Mouse (Mus musculus) myocyte (in vitro differentiated cells): ENCODE data around the gene P2ry4. TPM values are rescaled to one million over a fixed set of nuclear protein-coding genes. Genes with fewer than 3 reads are reported as not detected.

ENCODE experiments used
- H3K27me3 ChIP-seq: one replicate; pipeline ENCODE4 v1.6.1; 2011; ENCODE audit not compliant: control insufficient read depth, insufficient read depth, insufficient read length
- H3K36me3 ChIP-seq: one replicate; pipeline ENCODE4 v1.6.1; 2011; ENCODE audit not compliant: control insufficient read depth, insufficient read depth
- H3K4me2 ChIP-seq: one replicate; pipeline ENCODE4 v1.6.1; 2011; ENCODE audit warnings: low read depth, control low read depth
- H3K4me3 ChIP-seq: one replicate; pipeline ENCODE4 v1.5.1; 2011; ENCODE audit warnings: mild to moderate bottlenecking, control low read depth, moderate library complexity
- H3K79me2 ChIP-seq: one replicate; pipeline ENCODE4 v1.6.1; 2011; ENCODE audit not compliant: control insufficient read depth, insufficient read depth
- H3ac ChIP-seq: one replicate; pipeline ENCODE4 v1.6.1; 2011; ENCODE audit not compliant: control insufficient read depth, insufficient read length
- CEBPB ChIP-seq: IDR thresholded peaks from 2 replicates; pipeline ENCODE4 v1.6.1; 2011; ENCODE audit warnings: mild to moderate bottlenecking, moderate library complexity; ENCODE audit not compliant: poor library complexity, insufficient read depth, severe bottlenecking
- E2F4 ChIP-seq: IDR thresholded peaks from one replicate; pipeline ENCODE4 v1.6.1; 2011; ENCODE audit warnings: mild to moderate bottlenecking, control low read depth, moderate library complexity; ENCODE audit not compliant: insufficient read depth
- MAX ChIP-seq: IDR thresholded peaks from one replicate; pipeline ENCODE4 v1.6.1; 2011; ENCODE audit warnings: low read depth, mild to moderate bottlenecking, control low read depth
- MYOD1 ChIP-seq, 3 experiments: IDR thresholded peaks; one replicate each; pipeline ENCODE4 v1.6.1; 2011; ENCODE audit warnings: control low read depth in 2 of 3, low read depth in 2 of 3, mild to moderate bottlenecking in 2 of 3, moderate library complexity in 1 of 3; ENCODE audit not compliant: insufficient read length in 2 of 3, control insufficient read depth in 1 of 3
- MYOG ChIP-seq, 3 experiments: IDR thresholded peaks; one replicate each; pipeline ENCODE4 v1.6.1; 2011; ENCODE audit warnings: control low read depth in 2 of 3, low read depth in 2 of 3, mild to moderate bottlenecking in 2 of 3; ENCODE audit not compliant: insufficient read length in 2 of 3, control insufficient read depth in 1 of 3, insufficient read depth in 1 of 3
- POLR2A ChIP-seq: IDR thresholded peaks from one replicate; pipeline ENCODE4 v1.6.1; 2011; ENCODE audit warnings: low read depth, mild to moderate bottlenecking, control low read depth, moderate library complexity; ENCODE audit not compliant: insufficient read length
- POLR2AphosphoS2 ChIP-seq: IDR thresholded peaks from one replicate; pipeline ENCODE4 v1.6.1; 2011; ENCODE audit warnings: low read depth, control low read depth; ENCODE audit not compliant: insufficient read length
- REST ChIP-seq: IDR thresholded peaks from one replicate; pipeline ENCODE4 v1.6.1; 2011; ENCODE audit warnings: mild to moderate bottlenecking, control low read depth, moderate library complexity; ENCODE audit not compliant: insufficient read depth, insufficient read length
- SRF ChIP-seq: IDR thresholded peaks from one replicate; pipeline ENCODE4 v1.6.1; 2011; ENCODE audit warnings: low read depth; ENCODE audit not compliant: control insufficient read depth, insufficient read length
- TCF12 ChIP-seq: IDR thresholded peaks from one replicate; pipeline ENCODE4 v1.6.1; 2011; ENCODE audit warnings: mild to moderate bottlenecking, control low read depth; ENCODE audit not compliant: poor library complexity, insufficient read depth, severe bottlenecking
- TCF3 ChIP-seq: IDR thresholded peaks from one replicate; pipeline ENCODE4 v1.6.1; 2011; ENCODE audit warnings: low read depth, control low read depth; ENCODE audit not compliant: insufficient read length
- USF1 ChIP-seq: IDR thresholded peaks from one replicate; pipeline ENCODE4 v1.6.1; 2011; ENCODE audit warnings: low read depth, mild to moderate bottlenecking, control low read depth, moderate library complexity
- polyA plus RNA-seq: library from polyadenylated mRNA; unstranded; fragments of >200 nt; fragmentation: generic; extraction: Trizol; gene quantifications from one replicate; pipeline ENCODE4 v1.2.1, GENCODE M21; 2012; ENCODE audit warnings: missing spikeins

Gene P2ry4
- polyA plus RNA-seq, 1 experiment = not detected

DNA sequence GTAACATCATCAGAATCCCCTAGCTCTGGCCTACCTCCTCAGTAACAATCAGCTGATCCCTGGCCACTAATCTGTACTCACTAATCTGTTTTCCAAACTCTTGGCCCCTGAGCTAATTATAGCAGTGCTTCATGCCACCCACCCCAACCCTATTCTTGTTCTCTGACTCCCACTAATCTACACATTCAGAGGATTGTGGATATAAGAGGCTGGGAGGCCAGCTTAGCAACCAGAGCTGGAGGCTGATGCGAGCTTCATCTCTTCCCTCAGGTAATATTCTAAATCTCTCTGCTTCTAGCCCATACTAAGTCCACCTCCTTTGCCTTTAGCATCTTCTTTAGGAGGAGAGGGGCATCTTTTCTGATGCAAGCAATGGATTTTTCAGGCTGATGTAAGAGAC lies 10.6 kb upstream of the P2ry4 start, which contains the start of gene Arr3:
Arr3 (plus strand) TSS at position 184 of the 400 bp plus-strand sequence.
- Histone ChIP-seq H3K4me2 (no peak within 1 kb of the TSS), H3K4me3 (no peak within 1 kb of the TSS), H3ac (no peak within 1 kb of the TSS), H3K27me3 (no peaks in the 10 kb centered on the region), H3K36me3 (no peaks in the 10 kb centered on the region), H3K79me2 (no peaks in the 10 kb centered on the region)
- no peak for TF ChIP-seq E2F4
- no peak for TF ChIP-seq MYOD1 (IDR thresholded peaks at IDR 0.05; ENCODE audit: control insufficient read depth in 1 of 3, insufficient read length in 2 of 3, low read depth in 2 of 3)
- no peak for TF ChIP-seq SRF
- no peak for TF ChIP-seq REST
- TF ChIP-seq POLR2A = no peak
- no peak for TF ChIP-seq MYOG (IDR thresholded peaks at IDR 0.05; ENCODE audit: control insufficient read depth in 1 of 3, insufficient read depth in 1 of 3, insufficient read length in 2 of 3, low read depth in 2 of 3)

DNA sequence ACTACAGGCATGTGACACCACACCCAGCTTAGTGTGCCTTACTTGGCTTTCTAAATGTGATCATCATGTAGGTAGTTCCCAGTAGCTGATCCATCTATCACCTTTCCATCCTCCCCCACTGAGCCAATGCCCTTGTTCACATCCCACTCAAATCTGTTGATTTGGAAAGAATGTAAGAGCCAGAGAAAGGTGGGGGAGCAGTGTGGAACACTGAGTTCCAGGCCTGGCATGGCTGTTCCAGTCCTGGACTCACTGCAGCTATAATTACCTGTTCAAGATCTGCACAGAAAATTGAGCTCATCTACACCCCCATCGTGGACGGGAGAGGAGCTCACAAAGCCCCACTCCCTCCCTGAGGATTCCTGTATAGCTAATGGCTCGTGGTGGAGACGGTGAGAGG lies 5.1 kb upstream of the P2ry4 start:
- TF ChIP-seq TCF12 (no peak), CEBPB (no peak), MYOD1 (IDR thresholded peaks at IDR 0.05; ENCODE audit: control insufficient read depth in 1 of 3, insufficient read length in 2 of 3, low read depth in 2 of 3) (no peak), POLR2AphosphoS2 (no peak), TCF3 (no peak), POLR2A (no peak), USF1 (no peak), E2F4 (no peak)
- H3ac ChIP-seq = no peak overlapping the region

DNA sequence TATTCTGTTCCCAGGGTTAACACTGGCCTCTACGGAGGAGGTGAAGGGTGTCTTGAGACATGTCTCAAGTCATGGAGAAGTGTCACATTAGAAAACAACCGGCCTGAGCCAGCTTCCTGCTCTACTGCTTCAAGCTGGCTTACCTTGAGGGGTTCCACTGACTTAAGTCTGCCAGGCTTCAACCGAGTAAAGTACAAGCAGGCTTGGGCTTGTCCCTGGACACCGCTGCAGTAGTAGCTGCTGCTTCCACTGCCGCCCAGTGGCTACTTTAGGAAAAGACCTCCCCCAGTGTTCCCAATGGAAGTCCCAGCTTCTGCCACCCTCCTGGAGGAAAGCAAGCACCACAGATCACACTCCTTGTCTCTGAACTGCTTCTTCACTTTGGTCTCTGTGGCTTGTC lies 2.8 kb upstream of the P2ry4 start:
- no peaks in the 10 kb centered on the region for H3K36me3 ChIP-seq
- no peak overlapping the region for H3K4me3 ChIP-seq
- no peak overlapping the region for H3ac ChIP-seq
- H3K79me2 ChIP-seq = no peaks in the 10 kb centered on the region
- H3K27me3 ChIP-seq = no peaks in the 10 kb centered on the region
- TF ChIP-seq POLR2A (no peak), CEBPB (no peak), MAX (no peak), USF1 (no peak)
- H3K4me2 ChIP-seq = no peak overlapping the region

More for the DNA sequence above, 5.1 kb upstream of the P2ry4 start:
- H3K36me3 ChIP-seq = no peaks in the 10 kb centered on the region
- no peaks in the 10 kb centered on the region for H3K79me2 ChIP-seq
- H3K4me3 ChIP-seq = no peak overlapping the region
- no peaks in the 10 kb centered on the region for H3K27me3 ChIP-seq
- no peak overlapping the region for H3K4me2 ChIP-seq

DNA sequence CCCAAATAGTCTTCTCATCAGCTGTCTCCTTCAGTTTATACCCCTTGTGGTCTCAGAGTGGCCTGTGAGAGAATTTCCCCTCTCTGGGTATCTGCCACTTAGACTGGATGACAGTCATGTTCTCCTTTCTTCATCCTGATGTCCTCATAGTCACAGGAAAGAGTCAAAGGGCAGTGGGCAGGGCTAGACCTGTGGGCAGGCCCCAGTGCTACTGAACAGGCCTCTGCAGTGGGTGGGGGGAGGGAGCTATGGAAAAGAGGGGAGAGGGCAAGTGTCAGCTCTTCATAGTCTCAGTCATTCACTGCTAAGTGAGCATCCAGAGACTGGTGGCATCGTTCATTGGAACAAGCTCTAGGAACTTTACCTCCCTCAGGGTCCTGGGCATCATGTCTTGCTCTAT lies 22.7 kb downstream of the P2ry4 start, which contains the start of gene Awat1:
Awat1 (plus strand) TSS at position 301 of the 400 bp plus-strand sequence.
- no peak within 1 kb of the TSS for H3ac ChIP-seq
- H3K27me3 ChIP-seq = no peaks in the 10 kb centered on the region
- H3K79me2 ChIP-seq = no peaks in the 10 kb centered on the region
- no peak within 1 kb of the TSS for H3K4me2 ChIP-seq
- no peak within 1 kb of the TSS for H3K4me3 ChIP-seq
- no peaks in the 10 kb centered on the region for H3K36me3 ChIP-seq
- no peak for TF ChIP-seq USF1
- no peak for TF ChIP-seq TCF12
- no peak for TF ChIP-seq POLR2AphosphoS2
- no peak for TF ChIP-seq CEBPB
- no peak for TF ChIP-seq E2F4
- no peak for TF ChIP-seq MYOG (IDR thresholded peaks at IDR 0.05; ENCODE audit: control insufficient read depth in 1 of 3, insufficient read depth in 1 of 3, insufficient read length in 2 of 3, low read depth in 2 of 3)
- TF ChIP-seq POLR2A = no peak
- TF ChIP-seq SRF = no peak
- no peak for TF ChIP-seq REST

DNA sequence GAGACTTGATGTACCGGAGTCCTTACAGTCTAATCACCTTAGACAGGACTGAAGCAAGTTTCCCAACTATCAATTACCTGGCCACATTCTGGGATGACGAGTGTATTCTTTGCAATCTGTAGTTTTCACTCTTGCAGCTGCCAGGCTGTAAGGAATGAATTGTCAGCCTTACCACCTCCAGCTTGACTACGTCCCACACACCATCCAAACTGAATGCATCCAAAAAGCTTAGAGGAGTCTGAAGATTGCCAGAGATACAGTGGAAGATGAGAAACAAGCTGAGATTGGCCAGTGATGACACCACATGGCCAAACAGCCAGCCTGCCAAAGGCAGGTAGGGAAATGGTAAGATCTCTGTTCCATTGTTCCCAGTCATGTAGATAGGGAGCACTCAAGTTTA lies 29.0 kb downstream of the P2ry4 start:
- Histone ChIP-seq H3ac (no peak overlapping the region), H3K4me2 (no peak overlapping the region), H3K27me3 (no peaks in the 10 kb centered on the region), H3K79me2 (no peaks in the 10 kb centered on the region), H3K4me3 (no peak overlapping the region), H3K36me3 (no peaks in the 10 kb centered on the region)
- TF ChIP-seq MYOD1 (IDR thresholded peaks at IDR 0.05; ENCODE audit: control insufficient read depth in 1 of 3, insufficient read length in 2 of 3, low read depth in 2 of 3) (no peak), SRF (no peak), POLR2A (no peak), MYOG (IDR thresholded peaks at IDR 0.05; ENCODE audit: control insufficient read depth in 1 of 3, insufficient read depth in 1 of 3, insufficient read length in 2 of 3, low read depth in 2 of 3) (no peak), TCF3 (no peak), CEBPB (no peak), MAX (no peak), USF1 (no peak), POLR2AphosphoS2 (no peak), TCF12 (no peak), E2F4 (no peak), REST (no peak)
